Mouse (Mus musculus): Measurements from ENCODE around the gene Slco2a1.

DNA sequence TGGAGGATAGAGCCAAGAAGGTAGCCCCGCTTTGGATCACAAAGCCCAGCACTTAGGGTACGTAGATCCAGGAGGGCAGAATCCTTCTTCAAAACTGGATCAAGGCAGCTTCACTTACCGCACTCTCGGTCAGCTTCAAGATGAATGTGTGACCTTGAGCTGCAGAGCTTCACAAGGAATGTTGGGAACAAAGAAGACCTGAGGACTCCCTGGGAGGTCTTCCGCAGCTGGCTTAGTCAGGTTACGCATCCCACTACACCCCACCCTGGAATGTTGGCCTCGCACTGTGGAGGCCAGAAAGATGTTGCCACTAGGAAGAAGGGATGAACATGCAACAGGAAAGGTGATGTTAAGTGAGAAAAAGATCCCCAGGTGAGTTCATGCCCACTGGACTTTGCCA lies 11.9 kb downstream of the Slco2a1 start:
- TF ChIP-seq EP300 (IDR thresholded peaks at IDR 0.05) (no peak), CTCF (IDR thresholded peaks at IDR 0.05) (no peak)
